Mouse (Mus musculus) CD4-positive, CD25-positive, alpha-beta regulatory T cell, adult 2 months (primary cell): ENCODE results near the gene 4930470P17Rik.
"Not testable (repeated sequence)": the region's sequence is repeated elsewhere in the genome, so short reads cannot be mapped to it uniquely, and the experiment has no call there.

Source experiments
- DNase-seq: peaks from one replicate; pipeline ENCODE4 v3.0.0-alpha.2; 2012; ENCODE audit warnings: low read depth, low spot score

The 4930470P17Rik gene

DNA sequence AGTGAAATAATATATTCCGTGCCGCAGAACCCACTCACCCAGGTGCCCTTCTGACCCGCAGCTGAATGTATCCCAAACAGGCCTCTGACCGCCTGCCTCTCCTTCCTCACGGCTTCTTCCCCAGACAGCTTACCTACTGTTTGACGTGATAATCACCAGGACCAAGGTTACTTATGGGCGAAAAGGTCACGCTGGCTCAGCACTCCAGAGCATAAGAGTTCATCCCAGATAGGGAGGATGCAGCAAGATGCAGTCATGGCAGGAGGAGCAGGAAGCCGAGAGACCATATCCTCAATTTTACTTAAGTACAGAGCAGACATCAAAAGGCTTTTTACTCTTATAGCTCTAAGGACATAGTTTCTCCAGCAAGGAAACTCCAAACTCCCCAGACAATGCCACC, at the start of gene 4930470P17Rik:
Gene 4930470P17Rik, minus strand, starts transcription at position 101 of the 400 bp plus-strand sequence.
- no peak for DNase-seq

DNA sequence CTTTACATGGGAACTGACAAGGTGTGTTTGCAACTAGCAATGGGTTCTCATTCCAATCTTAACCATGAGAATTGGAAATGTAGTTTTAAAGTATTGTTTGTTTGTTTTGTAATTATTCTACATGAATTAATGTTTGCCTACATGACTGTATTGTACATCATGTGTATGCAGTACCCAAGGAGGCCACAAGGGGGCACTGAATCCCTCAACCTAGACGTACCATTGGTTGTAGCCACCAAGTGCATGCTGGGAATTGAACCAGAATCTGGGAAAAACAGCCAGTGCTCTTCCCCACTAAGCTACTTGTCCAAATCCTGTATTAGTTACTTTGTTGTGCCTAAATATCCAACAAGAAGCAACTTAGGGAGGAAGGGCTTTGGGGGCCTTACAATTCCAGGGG, 49.7 kb upstream of the 4930470P17Rik start:
- no peak for DNase-seq

DNA sequence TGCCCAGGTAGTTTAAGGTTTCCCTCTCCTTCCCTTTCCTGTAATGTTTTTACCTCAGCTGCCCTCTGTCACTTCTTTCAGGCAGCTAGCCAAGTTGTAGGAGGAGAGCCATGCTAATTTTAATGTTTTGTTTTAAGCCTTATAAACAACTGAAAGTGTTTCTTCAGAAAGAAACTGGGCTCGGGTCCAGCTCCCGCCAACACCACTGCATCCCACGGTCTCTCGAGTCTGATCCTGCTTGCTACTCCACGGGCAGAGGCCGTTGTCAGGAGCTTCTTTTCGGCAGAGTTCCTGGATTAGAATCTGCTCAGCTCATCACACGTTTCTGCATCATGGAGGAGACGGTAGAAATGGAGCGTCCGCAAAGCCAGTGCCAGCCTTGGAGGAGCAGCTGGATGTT, 46.7 kb upstream of the 4930470P17Rik start:
- no peak for DNase-seq

DNA sequence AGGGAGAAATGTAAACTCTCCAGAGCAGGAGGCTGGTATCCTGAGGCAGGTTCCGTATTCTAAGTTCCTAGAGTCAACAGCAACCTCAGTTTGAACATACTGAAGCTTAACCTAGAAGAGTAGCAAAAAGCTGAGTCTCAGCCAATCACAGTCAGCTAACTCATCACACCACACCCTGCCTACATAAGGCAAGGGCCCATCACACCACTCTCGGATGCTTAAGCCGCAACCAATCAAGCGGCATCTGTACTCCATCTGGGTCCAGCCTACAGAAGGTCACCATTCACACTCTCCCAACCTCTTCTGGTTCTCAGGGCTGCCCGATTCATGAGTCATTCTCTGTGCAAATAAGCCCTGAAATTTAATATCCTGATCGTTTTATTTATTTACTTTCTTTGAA, 44.4 kb upstream of the 4930470P17Rik start:
- DNase-seq: no peak

DNA sequence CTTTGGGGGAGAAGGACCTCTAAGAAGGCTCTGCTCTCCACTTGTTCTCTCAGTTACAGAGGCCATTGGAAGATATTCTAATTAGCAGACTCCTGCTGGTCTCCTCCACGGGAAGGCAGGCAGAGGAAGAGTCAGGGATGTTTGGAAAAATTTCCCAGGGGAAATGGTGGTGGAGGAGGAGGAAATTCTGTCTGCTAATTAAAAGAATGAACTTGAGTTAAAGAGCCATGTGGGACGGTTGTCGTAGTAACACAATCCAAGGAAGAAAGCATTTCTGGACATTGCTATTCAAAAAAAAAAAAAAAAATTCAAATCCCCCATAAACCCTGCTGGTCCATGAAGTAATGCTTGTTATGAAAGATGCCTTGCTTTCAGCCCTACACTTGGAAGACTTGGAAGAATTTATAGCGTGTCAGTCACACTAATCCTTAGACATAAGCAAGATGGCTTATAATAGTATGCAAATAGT, 40.6 kb upstream of the 4930470P17Rik start:
- DNase-seq: no peak

DNA sequence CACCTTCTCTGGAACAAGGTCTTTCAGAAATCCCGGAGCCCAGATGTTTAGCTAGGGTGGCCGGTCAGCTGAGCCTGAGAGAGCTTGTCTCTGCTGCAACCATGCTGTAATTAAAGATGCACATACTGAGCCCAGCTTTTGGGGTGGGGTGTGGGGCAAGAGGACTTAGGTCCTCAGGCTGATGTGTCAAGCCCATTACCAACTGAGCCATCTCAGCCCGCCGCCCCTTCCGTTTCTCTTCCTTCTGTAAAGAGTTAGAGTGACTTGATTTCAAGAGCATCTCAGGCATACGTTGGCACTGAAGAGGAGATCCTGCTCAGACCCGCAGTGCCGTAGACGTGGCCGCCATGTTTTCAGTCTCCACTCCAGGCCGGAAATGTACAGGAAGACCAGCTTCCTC, 38.5 kb upstream of the 4930470P17Rik start:
- DNase-seq: no peak

DNA sequence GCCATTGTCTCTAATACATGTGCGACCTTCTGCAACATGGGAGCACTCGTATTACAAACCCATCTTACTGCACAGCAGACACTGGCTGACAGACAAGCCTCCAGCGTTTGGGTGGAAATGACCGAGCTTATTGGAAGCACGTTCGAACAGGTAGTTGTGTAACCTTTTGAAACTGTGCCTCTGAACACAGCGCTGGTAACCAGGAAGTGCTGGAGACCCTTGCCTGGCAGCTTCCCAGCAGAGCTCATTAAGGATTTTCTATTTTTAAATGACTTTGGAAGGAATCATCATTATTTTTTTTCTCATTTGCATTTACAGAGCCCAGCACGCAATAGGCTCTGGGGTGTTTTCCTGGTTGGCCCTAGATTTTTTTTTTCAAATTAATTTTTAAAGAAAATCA, 36.9 kb upstream of the 4930470P17Rik start:
- no peak for DNase-seq

DNA sequence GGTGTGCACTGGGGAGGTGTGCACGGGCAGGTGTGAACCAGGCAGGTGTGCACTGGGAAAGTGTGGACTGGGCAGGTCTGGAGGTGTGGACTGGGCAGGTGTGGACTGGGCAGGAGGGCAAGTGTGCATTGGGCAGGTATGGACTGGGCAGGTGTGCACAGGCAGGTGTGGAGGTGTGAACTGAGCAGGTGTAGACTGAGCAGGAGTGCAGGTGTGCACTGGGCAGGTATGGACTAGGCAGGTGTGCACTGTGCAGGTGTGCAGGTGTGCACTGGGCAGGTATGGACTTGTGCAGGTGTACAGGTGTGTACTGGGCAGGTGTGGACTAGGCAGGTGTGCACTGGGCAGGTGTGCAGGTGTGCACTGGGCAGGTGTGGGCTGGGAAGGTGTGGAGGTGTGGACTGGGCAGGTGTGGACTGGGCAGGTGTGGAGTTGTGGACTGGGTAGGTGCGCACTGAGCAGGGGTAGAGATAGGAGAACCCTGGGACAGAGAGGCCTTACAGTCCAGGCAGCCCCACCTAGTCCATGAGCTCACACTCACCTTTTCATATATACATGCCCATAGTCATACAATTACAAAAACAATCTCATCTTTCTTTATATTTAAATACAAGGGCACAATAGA, 31.3 kb upstream of the 4930470P17Rik start:
- no peak for DNase-seq

DNA sequence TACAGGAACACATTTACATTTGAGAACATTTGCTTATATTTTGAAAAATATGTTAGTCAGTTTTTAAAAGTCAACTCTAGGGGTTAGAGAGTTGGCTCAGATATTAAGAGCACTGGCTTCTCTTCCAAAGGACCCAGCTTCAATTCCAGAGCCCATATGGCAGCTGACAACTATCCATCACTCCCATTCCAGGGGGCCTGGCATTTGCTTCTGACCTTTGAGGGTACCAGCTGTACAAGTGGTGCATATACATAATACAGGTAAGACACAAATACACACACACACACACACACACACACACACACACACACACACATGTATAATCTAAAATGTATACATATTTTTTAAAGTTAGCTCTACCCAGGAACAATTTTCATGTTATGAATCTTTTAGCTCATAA, 30.6 kb upstream of the 4930470P17Rik start:
- DNase-seq: no peak

DNA sequence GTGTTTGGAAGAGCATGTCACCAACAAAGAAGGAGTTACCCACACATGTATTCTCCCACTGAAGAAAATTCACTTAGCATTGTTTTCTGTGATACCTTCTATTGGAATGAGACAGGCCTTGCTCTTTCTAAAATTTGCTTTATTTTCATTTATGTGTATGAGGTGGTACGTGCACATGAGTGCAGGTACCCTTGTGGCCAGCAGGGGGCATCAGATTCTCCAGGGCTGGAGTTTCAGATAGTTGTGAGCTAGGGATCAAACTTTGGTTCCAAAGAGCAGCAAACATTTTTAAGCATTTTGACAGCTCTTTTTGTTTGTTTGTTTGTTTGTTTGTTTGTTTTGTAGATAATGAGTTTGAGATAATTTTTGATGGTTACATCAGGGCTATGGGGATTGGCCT, 29.6 kb upstream of the 4930470P17Rik start:
- no peak for DNase-seq

DNA sequence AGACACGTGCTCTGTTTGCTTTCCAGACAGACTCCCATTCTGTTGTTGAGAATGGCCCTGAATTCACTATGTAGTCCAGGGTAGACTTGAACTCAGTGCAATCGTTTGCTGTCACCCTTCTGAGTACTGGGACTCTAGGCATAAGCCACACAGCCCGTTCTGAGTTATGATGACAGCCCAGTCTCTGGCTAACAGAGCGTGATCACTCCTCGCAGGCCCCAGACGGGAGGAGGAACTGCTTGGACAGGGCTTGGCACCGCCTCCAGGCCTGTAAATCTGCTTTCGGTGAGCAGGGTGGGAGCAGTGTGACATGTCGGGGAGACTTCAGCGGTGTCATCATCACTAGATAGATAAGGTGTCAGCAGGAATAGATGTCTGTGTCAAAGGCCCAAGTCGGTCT, 28.7 kb upstream of the 4930470P17Rik start:
- no peak for DNase-seq

DNA sequence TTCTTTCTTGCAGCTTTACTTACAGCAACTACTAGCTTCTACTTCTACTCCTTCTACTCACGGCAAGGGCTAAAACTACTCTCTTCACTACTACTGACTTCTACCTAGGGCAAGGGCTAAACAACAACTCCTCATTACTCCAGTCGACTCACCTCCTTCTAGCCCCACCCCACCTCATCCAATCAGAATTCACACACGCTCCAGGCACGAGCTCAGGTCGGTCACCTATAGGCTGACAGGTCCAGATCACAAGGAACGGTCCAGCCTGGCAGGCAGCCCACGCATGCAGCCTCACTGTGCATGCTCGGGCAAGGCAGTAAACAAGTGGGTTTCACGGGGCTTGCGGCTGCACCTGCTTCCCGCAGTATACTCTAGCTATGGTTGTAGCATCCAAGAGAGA, 26.2 kb upstream of the 4930470P17Rik start:
- DNase-seq: not testable (repeated sequence)

DNA sequence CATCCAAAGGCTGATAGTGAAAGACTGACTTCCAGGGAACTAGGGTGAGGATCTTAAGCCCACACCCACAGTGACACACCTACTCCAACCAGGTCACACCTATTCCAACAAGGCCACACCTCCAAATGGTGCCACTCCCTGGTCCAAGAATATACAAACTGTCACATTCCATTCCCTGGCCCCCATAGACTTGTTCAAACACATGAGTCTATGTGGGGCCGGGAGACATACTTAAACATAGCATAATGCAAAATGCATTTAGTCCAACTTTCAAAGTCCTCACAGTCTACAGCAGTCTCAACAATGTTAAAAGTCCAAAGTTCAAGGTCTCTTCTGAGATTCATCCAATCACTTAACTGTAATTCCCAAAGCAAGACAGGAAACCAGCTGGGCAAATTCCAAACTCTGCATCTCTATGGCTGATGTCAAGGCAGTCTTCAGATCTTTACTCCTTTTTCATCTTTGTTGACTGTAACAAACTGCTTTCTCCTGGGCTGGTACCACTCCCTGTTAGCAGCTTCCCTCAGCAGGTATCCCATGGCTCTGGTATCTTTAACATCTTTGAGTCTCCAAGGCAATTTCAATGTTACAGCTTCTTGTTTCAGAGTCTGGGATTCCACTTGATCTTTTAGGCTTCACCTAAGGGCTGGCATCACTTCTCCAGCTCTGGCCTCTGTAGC, 22.5 kb upstream of the 4930470P17Rik start:
- DNase-seq: not testable (repeated sequence)

DNA sequence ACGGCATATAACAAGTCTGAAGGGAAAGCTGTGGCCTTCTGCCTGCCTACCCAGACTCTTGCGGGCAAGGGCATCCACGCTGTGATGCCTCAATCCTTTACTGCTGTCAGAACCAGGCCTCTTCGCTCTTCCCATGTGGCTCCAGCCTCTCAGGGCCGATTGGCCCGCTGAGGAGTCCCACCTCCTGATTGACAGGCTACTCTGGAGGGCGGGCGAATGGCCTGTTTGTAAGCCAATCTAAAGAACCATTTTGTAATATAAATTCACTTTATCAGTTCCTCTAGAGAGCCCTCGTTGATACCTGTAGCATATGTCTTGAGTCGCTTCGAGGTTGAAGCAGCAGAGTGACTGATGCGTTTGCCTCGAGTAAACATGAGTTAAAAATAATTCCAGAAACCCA, 21.2 kb upstream of the 4930470P17Rik start:
- DNase-seq: no peak

DNA sequence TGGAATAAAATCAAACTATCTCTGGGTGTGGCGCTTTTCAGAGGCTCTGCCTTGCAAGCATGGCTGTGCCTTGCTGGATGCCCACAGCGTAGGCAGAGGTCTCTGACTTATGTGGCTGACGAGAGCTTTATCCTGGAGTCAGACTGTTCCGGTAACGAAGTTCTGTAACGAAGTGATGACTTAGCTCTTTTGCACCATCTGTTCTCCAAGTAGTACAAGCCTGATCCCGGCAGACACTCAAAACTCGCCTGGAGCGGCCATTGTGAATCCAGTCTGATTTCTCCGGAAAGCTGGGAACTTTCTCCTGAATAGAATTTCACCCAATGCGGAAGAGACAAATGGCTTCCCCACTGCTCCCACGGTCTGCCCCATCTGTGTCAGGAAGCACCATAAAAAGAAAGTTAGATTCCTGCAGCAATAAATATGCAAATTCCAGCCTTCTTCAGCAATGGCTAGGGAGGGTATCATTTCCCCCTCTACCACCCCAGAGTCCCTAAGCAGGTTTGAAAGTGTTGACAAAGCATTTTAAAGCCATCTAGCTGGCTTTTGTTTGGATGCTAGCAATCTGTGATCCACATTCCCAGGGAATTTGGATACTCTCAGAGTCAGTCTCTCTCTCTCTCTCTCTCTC, 17.2 kb upstream of the 4930470P17Rik start:
- no peak for DNase-seq

DNA sequence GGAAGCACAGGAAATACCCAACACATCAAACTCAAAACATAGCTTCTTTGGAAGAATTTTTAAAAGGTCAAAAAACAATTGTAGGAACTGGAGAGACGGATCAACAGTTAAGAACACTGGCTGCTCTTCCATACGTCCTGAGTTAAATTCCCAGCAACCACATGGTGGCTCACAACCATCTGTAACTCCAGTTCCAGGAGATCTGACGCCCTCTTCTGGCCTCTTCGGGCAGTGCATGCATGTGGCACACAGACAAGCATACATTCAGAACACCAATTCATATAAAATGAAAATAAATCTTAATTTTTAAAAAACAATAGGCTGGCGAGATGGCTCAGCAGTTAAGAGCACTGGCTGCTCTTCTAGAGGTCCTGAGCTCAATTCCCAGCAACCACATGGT, 10.0 kb upstream of the 4930470P17Rik start:
- DNase-seq: not testable (repeated sequence)

DNA sequence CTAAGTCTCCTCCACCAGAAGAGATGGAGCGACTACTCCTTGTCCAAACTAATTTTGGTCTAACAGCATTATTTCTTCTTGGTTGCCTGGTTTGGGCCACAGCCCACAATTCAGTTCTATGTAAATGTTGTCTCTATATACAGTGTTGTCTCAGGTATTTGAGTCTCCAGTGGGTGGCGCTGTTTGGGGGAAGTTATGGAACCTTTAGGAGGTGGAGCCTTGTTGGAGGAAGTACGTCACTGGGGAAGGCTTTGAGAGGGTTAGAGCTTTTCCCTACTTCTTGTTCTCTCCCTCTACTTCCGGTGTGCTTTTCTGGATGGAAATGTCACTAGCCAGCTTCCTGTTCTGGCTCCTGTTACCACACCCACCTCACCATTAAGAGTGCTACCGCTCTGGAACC, 646 bp downstream of the 4930470P17Rik start:
- DNase-seq: no peak

DNA sequence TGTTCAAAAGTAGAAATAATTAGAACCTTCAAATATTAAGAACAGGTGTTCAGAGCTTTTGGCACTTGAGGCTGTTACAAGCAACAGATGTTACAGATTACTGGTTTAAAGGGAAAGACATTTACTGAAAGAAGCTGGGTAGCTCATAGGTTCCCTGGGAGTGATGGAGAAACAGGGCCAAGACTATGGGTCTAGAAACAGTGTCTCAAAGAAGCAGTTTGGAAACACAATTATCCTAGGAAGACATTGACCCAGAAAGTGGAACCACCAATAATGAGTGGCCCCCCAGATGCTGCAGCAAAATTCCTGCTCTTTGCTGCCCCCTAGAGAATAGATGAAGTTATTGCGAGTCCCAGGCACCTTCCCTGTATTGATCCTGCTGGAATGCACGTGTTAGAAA, 4.2 kb downstream of the 4930470P17Rik start:
- DNase-seq: peak; percentile 3

DNA sequence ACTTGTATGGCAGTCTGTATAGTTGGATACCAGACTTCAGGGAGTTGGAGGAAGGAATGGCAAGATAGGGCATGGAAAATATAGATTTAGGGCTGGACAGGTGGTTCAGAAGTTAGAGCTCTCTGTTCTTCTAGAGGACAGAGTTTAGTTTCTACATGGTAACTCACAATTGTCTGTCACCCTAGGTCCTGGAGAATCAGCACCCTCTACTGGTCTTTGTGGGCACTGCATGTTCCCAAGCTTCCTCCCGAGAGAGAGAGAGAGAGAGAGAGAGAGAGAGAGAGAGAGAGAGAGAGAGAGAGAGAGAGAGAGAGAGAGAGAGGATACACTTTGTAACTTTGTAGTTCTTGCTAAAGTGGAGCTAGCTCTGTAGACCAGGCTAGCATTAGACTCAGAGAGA, 5.1 kb downstream of the 4930470P17Rik start:
- peak; percentile 32 for DNase-seq

DNA sequence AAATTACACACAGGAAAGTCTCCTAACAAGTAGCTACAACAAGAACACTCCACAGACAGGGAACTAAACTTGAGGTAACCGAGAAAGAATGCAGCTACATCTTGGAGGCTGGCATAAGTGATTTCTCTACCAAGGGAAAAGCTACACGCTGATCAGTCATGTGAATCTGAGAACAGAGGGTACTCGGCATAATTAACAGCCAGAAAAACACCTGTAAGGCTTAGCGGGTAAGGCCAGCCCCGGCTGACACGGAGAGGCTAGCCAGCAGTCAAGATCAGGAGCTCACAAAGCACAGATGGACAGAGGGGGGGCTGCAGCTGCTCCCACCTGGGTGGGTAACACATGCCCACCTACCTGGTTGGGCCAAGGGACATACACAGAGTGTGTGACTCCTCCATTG, 9.7 kb downstream of the 4930470P17Rik start:
- DNase-seq: no peak

DNA sequence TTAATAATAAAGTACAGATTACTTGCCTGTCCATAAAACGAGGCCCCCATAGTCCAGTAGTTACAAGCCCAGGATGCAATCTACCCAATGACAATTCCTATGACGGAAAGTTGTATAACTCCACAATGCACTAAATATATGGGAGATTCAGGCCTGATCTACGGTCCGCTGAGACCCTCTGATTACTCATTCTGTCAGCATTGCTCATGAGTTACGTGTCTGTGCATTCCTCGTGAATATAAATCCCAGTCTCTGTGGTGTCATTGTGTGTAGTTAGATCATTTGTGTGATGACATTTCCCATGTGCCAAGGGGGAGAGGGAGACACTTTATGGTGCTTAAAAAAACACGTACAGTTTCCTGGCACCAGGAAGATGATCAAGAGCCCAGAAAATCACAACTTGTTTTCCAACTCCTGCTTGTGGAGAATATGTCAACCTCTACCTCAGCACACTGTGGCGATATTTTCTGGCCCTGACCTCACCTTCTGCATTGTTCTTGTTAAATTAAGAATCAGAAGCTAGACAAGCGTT, 13.4 kb downstream of the 4930470P17Rik start:
- DNase-seq: no peak

DNA sequence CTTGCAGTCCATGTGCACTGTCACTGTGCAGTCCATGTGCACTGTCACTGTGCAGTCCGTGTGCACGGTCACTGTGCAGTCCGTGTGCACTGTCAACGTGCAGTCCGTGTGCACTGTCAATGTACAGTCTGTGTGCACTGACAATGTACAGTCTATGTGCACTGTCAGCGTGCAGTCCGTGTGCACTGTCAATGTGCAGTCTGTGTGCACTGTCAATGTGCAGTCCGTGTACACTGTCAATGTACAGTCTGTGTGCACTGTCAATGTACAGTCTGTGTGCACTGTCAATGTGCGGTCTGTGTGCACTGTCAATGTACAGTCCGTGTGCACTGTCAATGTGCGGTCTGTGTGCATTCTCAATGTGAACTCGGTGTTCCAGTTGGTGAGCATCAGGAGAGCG, 17.1 kb downstream of the 4930470P17Rik start:
- DNase-seq: no peak

DNA sequence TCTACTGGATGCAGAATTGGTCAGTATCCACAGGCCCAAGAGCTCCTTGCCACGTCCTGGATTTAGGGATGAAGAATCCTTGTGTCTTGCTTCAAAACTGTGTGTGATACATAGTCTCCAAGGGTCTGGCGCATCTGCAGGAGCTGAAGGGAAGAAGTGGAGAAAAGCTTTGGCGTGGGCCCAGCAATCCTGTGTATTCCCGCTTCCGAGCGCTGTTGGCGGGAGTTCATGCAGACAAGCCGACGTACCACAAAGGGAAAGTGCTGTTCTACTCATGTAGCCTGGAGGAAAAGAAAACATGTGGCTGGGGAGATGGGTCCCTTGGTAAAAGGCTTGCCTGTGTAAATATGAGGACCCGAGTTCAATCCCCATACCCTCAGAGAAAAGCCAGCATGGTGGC, 22.3 kb downstream of the 4930470P17Rik start:
- no peak for DNase-seq
